Mouse (Mus musculus): Measurements from ENCODE around the gene Eef1akmt4.
"Not testable (repeated sequence)": the region's sequence is repeated elsewhere in the genome, so short reads cannot be mapped to it uniquely, and the experiment has no call there.

Gene Eef1akmt4

GRCm38 (mm10) chr16:20623211-20623610, 11.8 kb downstream of the Eef1akmt4 start:
- no peak for DNase-seq (ENCODE audit: low spot score in 2 of 2)

GRCm38 (mm10) chr16:20628871-20629391, 17.5 kb downstream of the Eef1akmt4 start:
- DNase-seq (ENCODE audit: low spot score in 2 of 2), result peak; percentile 56 to 68

- peak in 1 of 2 experiments; percentile 21 for DNase-seq (ENCODE audit: low spot score in 2 of 2)
These were observed 18.6 kb downstream of the Eef1akmt4 start, which contains the start of gene Ece2 for GRCm38 (mm10) chr16:20629731-20630634. Gene Ece2, plus strand, starts transcription at chr16:20629828.

GRCm38 (mm10) chr16:20637410-20637809, 26.0 kb downstream of the Eef1akmt4 start:
- no peak for DNase-seq (ENCODE audit: low spot score in 2 of 2)

GRCm38 (mm10) chr16:20638367-20638766, 27.0 kb downstream of the Eef1akmt4 start:
- peak; percentile 28 to 44 for DNase-seq (ENCODE audit: low spot score in 2 of 2)

- peak; percentile 81 to 84 for DNase-seq (ENCODE audit: low spot score in 2 of 2)
These were observed 30.8 kb downstream of the Eef1akmt4 start for GRCm38 (mm10) chr16:20642161-20642560.

GRCm38 (mm10) chr16:20643911-20644310, 32.5 kb downstream of the Eef1akmt4 start:
- DNase-seq (ENCODE audit: low spot score in 2 of 2), result no peak

- DNase-seq (ENCODE audit: low spot score in 2 of 2), result peak; percentile 95 to 98
These were observed 39.9 kb downstream of the Eef1akmt4 start, which contains the start of gene Psmd2 for GRCm38 (mm10) chr16:20651076-20651946. Gene Psmd2, plus strand, starts transcription at chr16:20651652.

GRCm38 (mm10) chr16:20651947-20652310, 40.5 kb downstream of the Eef1akmt4 start:
- DNase-seq (ENCODE audit: low spot score in 2 of 2), result no peak

- DNase-seq (ENCODE audit: low spot score in 2 of 2), result no peak
These were observed 41.9 kb downstream of the Eef1akmt4 start for GRCm38 (mm10) chr16:20653315-20653714.

- DNase-seq (ENCODE audit: low spot score in 2 of 2), result no peak
These were observed 46.3 kb downstream of the Eef1akmt4 start for GRCm38 (mm10) chr16:20657661-20658060.

GRCm38 (mm10) chr16:20668013-20668412, 56.6 kb downstream of the Eef1akmt4 start, which contains the start of gene Eif4g1:
Gene Eif4g1, plus strand, starts transcription at chr16:20668313.
- not testable (repeated sequence) for DNase-seq (ENCODE audit: low spot score in 2 of 2)

Data from right cerebral cortex, adult 2 months (tissue).